Mouse (Mus musculus): ENCODE measurements around the gene Wwox.

Wwox gene

DNA sequence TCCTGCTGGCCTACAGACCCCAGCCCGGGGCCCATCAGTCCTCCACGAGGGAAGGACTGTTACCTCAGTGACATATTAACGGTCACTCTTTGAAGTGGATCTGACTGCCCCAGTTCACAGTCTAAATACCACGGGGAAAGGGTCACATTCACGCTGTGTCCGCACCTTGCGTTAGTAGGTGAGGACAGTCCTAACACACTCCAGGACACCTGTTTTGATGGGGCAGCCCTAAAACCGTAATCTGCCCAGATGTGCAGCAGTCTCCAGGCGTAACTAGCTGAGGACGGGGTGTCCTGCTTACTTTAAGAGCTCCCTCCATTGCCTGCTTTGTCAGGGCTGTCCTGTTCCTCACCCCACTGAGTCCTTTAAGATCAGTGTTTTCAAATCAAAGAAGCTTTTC lies 160.1 kb downstream of the Wwox start:
- no peak for DNase-seq (ENCODE audit: extremely low read depth, low read depth)

DNA sequence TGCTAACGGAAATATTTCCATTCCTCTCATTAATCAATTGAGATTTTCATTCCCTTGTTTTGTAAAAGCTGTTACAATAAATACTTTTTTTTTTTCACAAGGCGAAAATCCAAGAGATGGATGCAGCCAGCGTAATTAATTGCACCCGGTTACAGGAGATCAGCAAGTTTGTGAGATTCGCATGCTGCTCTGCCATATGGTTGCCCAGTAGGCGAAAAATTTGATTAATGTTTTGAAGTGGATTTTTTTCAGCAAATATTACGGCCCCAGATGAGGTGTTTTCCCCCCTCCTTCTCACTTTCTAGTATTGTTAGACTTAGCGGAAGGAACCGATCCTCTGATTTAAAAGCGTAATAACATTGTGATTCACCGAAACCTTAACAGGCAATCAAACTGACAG lies 160.7 kb downstream of the Wwox start:
- DNase-seq (ENCODE audit: extremely low read depth, low read depth) = no peak

DNA sequence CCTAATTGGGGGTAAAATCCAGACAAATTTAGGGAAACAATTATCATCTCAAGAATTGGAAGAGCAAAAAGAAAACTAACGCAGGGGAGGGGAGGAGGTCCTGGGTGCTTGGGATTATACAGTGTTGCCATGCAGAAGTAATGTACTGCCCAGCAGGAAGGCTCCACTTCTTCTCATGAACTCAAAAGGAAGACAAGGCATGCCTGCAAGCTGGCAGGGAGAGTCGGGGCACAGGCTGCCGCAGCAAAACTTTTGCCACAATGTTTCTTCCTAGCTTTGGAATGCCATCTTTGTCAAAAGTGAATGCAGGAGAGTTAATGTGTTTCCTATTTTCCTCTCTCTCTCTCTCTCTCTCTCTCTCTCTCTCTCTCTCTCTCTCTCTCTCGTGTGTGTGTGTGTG lies 163.6 kb downstream of the Wwox start:
- no peak for DNase-seq (ENCODE audit: extremely low read depth, low read depth)

DNA sequence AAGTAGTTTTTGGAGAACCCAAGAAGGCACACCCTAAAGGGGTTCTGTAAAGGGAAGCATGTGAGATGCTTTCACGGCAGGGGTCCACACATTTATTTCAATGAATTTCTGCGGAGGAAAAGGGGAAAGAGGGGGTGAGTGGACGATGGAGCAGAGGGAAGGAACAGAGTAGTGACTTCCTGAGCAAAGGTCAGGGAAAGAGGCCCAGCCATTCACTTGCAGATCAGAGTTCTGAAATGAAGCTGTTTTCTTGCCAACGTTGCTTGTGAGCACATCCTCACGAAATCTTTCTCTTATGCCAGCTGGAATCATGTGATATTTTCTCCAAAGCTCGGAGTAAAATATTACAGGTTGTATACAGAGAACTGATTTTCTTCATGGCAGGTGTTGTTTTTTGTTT lies 164.1 kb downstream of the Wwox start:
- no peak for DNase-seq (ENCODE audit: extremely low read depth, low read depth)

- no peak for DNase-seq (ENCODE audit: extremely low read depth, low read depth)
These were observed 164.9 kb downstream of the Wwox start for GRCm38 (mm10) chr8:114604315-114604714.

DNA sequence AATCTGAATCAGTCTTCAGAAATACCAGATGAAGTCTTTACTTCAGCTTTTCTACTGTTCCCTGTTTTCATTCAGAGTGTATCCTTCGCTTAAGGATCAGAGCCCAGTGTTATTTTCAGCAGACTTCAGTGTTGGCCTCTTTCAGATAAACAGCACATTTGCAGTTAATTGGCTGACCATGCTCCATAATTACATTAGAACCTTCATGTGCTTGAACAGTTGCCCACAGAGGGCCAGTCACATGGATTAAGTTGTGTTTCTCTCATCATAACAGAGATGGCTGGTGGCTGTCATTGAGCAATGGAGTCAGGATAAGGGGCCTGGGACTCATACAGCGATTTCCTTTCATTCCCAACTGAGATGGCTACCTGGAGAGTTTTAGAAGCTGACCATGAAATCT lies 166.2 kb downstream of the Wwox start:
- no peak for DNase-seq (ENCODE audit: extremely low read depth, low read depth)

- DNase-seq (ENCODE audit: extremely low read depth, low read depth) = no peak
These were observed 169.9 kb downstream of the Wwox start for GRCm38 (mm10) chr8:114609330-114609729.

GRCm38 (mm10) chr8:114611075-114611474 lies 171.6 kb downstream of the Wwox start:
- DNase-seq (ENCODE audit: extremely low read depth, low read depth) = no peak

GRCm38 (mm10) chr8:114612091-114612490 lies 172.6 kb downstream of the Wwox start:
- DNase-seq (ENCODE audit: extremely low read depth, low read depth) = no peak

DNA sequence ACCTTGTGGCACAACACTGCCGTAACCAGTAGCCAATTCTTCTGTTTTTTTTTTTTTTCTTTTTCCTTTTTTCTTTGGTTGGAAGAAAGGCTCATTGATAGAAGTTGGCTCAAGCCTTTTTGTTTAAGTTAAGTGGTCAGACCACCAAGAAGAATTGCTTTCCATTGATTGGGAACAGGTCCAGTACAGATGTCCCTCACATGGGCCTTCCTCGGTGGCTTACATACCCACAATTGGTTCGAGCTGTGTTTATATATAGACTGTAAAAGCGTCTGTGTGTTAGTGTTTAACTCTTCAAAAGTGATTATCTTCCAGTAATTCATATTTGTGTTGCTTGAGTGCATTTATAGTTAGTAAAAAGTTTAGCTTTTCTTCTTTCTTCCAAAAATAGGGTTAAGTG lies 176.0 kb downstream of the Wwox start:
- DNase-seq (ENCODE audit: extremely low read depth, low read depth) = no peak

- DNase-seq (ENCODE audit: extremely low read depth, low read depth) = no peak
These were observed 176.5 kb downstream of the Wwox start for GRCm38 (mm10) chr8:114615908-114616307.

DNA sequence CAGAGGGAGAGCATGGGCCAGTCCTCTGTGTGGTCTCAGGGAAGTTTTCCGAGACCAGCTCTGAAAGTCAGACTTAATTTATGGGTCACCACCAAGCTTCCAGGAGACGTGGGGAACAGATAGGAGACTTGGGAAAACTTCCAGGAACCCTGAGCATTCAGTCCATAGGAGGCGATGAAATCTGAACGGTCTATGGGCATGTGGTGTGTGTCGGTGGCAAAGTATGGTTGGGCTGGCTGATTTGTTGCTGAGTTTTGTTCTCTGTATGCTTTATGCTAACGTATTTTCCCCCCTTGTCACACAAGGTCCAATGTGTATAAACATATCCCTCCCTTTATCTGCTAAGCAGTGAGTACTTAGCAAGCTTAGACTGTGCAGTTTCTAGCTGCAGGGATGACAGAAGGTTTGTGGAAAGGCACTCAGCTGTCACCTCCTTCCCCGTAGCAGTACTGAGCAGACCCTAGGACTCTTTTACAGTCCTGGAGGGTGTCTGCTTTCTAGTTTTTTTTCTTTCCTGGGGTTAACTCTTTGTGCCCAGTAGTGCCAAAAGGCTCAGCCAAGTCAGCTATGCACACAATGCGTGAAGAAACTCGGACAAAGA lies 179.6 kb downstream of the Wwox start:
- no peak for DNase-seq (ENCODE audit: extremely low read depth, low read depth)

- no peak for DNase-seq (ENCODE audit: extremely low read depth, low read depth)
These were observed 185.9 kb downstream of the Wwox start for GRCm38 (mm10) chr8:114625402-114625801.

DNA sequence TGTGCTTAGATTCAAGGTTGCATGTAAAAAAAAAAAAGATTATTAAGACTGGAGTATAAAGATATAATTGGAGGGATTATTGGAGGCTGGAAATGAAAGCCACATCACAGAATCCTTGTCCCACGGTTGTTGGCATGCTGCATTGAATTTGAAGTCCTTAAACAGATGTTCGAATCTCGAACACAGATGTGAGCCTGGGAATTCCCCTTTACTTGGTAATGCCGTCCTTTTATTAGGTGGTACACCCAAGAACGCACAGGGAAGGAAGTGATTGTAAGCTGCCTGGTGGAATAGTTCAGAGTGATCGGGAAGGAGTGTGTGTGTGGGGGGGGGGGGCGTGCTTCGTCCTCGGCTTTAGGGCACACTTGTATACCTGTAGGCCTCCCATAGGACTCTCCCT lies 187.4 kb downstream of the Wwox start:
- no peak for DNase-seq (ENCODE audit: extremely low read depth, low read depth)

- DNase-seq (ENCODE audit: extremely low read depth, low read depth) = no peak
These were observed 190.3 kb downstream of the Wwox start for GRCm38 (mm10) chr8:114629719-114630118.

- DNase-seq (ENCODE audit: extremely low read depth, low read depth) = no peak
These were observed 191.6 kb downstream of the Wwox start for GRCm38 (mm10) chr8:114631087-114631486.

DNA sequence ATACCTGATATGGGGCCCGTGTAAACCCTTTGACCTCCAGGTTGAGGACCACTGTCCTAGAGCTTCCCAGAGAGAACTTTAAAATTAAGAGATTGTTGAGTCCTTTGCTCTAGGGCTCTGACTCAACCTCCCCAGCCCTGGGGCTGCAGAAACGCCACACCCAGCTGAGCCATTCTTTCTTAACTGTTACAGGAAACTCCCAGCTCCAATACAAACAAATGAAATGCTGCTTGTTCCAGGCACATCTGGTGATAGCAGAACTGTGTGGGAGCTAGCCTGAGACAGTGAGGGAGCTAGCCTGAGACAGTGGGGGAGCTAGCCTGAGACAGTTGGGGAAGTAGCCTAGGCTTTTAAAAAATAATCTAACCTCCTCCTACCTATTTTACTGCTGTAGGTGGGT lies 194.7 kb downstream of the Wwox start:
- DNase-seq (ENCODE audit: extremely low read depth, low read depth) = no peak

GRCm38 (mm10) chr8:114634669-114635410 lies 195.4 kb downstream of the Wwox start:
- no peak for DNase-seq (ENCODE audit: extremely low read depth, low read depth)

DNA sequence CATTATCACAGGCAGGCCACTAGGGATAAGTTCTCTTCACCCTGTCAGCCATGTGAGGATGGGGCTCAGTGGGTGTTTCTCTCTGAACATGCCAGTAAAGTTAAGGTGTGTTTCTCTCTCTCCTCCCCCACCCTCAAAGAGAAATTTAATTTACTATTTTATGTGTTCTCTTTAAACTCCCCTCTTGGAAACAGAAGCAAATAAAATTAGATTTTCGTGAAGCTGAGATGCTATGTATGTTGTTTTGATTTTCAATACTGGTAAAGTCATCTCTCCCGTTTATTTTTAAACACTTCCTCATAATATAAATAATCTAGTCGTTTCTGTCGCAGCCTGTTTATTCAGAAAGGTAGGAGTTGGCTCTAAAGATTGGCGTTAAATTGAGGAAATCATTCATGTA lies 196.9 kb downstream of the Wwox start:
- DNase-seq (ENCODE audit: extremely low read depth, low read depth) = no peak

- DNase-seq (ENCODE audit: extremely low read depth, low read depth) = no peak
These were observed 202.4 kb downstream of the Wwox start for GRCm38 (mm10) chr8:114641809-114642208.

- no peak for DNase-seq (ENCODE audit: extremely low read depth, low read depth)
These were observed 211.3 kb downstream of the Wwox start for GRCm38 (mm10) chr8:114650789-114651188.

GRCm38 (mm10) chr8:114657789-114658188 lies 218.3 kb downstream of the Wwox start:
- no peak for DNase-seq (ENCODE audit: extremely low read depth, low read depth)

DNA sequence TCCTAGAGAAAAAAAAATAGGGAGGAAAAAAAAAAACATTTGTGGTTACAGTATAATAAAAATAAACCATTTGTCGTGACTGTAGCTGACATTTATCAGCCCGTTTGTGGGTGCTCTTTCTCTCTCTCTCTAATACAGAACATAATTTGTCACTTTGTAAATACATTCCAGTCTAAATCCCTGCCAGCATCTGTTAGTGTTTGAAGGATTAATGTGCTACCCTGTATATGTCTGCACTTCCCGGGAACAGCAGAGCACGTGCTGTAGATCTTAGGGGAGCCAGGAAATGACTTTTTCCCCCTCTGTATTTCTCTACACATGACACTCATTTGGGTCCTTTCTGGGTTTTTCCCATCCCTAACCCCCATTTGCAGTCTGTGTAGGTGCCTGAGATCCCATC lies 219.0 kb downstream of the Wwox start:
- no peak for DNase-seq (ENCODE audit: extremely low read depth, low read depth)
